Mouse (Mus musculus): Measurements from ENCODE around the gene Heatr5a.

Gene Heatr5a

DNA sequence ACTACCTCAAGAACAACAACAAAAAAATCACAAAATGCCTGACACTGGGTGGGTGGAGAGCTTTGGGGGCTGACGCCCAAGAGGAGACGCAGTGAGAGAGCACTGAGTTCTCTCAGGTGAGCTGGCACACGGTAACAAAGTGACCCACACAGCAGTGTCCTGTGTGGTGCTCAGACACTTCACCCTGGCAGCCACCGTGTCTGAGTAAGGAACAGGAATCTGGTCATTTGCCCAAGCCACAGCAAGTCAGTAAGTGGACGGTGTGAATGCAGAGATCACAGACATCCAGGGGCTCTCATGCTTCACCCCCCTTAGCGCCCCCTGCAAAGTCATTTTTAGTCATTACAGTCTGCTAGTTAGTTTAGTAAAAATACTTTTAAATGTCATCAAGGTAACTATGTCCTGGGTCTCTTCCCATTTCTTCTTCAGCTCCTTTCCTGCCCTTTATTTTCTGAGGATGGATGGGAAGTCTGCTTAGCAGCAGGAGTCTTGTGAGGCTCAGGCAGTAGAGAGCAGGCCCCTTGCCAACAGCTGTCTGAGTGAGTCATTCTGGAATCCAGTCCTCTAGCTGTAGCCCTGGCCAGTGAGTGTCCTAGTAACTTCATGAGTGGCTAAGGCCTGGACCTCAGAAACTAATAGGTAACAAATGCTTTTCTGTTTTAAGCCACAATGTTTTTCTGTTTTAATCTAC, 88.4 kb downstream of the Heatr5a start:
- DNase-seq = peak in 1 of 2 experiments; percentile 23

DNA sequence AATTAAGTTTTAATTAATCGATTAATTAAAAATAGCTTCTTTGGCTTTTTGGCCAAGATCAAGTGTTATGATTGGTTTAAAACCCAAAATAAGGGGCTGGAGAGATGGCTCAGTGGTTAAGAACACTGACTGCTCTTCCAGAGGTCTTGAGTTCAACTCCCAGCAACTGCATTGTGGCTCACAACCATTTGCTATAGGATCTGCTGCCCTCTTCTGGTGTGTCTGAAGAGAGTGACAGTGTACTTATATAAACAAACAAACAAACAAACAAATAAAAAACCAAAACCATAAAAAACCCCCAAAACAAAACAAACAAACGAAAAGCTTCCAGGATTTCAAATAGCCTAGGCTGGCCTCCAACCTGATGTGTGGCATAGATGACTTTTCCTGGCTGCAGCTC, 89.3 kb downstream of the Heatr5a start:
- no peak for DNase-seq

DNA sequence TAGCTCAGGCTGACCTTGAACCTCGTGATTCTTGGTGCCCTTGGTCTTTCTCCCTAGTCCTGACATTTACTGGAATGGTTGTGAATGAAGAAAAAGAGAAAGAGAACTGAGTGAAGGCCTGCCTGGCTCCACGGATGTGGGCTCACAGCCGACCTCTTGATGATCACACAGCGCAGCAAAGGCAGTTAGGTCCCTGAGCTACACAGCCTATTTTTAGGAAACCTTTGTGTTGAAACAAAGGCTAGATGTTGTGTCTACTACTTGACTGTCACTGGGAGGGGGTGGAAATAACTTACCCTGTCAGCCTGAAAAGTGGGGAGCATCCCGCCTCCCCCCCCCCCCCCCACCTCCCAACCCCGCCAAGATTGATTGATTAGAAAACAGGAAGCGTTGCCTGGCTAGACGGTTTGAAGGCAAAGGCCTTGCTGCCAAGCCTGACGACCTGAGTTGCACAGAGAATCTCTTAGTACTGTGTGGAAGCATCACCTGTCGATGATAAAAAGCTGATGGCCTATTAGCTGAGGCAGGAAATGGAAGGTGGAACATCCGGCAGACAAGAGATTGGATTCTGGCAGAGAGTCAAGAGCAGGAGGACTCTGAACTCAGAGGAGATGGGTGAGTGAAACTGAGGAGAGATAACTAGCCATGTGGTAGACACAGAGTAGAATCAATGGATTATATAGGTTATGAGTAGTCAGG, 99.5 kb downstream of the Heatr5a start:
- peak in 1 of 2 experiments; percentile 22 for DNase-seq

DNA sequence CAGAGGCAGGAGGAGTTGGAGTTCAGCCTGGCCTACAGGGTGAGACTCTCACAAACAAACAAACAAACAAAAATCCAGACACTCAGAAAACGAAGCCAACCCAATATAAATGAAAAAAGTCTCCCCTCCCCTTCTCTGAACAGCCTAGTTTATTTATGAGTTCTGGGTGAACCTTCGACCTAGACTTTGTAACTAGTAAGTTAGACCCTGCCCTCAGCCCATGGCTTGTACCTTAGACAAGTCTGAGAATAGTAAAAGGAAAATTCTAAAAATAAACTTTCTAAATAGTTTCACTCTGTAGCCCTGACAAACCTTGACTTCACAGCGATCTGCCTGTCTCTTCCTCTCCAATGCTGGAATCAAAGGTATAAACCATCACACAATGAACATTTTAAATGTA, 101.6 kb downstream of the Heatr5a start:
- DNase-seq = peak; percentile 49 to 56

GRCm38 (mm10) chr12:51867076-51867475, 104.0 kb downstream of the Heatr5a start:
- no peak for DNase-seq

DNA sequence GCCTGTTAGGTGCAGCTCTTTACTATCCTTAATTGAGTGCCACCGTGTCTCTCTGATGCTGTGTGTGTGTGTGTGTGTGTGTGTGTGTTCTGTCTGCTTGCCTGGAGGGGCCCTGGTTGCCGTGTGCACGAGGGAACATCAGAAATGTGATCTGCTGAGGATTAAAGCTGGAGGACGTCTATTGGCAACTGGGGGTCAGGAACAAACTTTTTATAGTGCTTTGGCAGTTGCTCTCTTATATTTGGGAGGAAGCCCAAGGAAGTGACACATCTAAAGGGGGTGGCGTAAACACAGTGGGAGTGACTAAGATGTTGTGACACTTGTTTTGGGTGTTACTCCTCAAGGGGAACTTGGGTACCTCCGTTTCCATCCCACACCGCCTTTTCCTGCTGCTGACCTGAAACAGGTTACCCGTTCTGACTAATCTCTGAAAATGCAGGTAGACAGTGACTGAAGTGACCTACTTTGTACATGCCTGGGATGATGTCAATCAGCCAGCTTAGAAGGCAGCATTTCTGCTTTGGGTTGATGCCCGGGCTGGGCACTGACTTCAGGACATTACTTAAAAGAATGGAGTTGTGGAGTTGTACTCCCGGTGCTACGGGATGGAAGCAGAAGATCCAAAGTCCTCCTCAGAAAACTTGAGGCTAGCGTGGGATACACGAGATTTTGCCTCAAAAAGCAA, 104.8 kb downstream of the Heatr5a start:
- peak in 1 of 2 experiments; percentile 49 for DNase-seq

DNA sequence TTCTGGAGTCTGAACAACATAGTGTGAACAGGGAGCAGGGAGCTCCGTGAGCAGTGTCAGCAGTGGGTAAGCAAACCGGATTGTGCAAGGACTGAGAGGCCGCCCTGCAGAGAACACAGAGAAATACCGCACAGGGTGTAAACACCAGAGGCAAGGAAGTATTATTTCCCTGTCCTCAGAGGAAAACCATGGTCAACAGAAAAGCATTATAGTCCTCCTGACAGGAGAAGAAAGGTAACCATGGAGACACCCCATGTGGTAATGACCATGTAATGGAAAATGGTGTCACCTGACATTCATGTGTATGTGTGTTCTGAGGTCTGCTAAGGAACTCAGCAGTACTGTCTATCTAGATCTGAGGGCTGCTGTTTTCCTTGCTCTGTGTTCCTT, 105.3 kb downstream of the Heatr5a start:
- DNase-seq = peak in 1 of 2 experiments; percentile 37

- no peak for DNase-seq
Observed at GRCm38 (mm10) chr12:51865061-51865789, 105.9 kb downstream of the Heatr5a start.

GRCm38 (mm10) chr12:51863116-51864002, 107.8 kb downstream of the Heatr5a start:
- DNase-seq = peak; percentile 48 to 56

DNA sequence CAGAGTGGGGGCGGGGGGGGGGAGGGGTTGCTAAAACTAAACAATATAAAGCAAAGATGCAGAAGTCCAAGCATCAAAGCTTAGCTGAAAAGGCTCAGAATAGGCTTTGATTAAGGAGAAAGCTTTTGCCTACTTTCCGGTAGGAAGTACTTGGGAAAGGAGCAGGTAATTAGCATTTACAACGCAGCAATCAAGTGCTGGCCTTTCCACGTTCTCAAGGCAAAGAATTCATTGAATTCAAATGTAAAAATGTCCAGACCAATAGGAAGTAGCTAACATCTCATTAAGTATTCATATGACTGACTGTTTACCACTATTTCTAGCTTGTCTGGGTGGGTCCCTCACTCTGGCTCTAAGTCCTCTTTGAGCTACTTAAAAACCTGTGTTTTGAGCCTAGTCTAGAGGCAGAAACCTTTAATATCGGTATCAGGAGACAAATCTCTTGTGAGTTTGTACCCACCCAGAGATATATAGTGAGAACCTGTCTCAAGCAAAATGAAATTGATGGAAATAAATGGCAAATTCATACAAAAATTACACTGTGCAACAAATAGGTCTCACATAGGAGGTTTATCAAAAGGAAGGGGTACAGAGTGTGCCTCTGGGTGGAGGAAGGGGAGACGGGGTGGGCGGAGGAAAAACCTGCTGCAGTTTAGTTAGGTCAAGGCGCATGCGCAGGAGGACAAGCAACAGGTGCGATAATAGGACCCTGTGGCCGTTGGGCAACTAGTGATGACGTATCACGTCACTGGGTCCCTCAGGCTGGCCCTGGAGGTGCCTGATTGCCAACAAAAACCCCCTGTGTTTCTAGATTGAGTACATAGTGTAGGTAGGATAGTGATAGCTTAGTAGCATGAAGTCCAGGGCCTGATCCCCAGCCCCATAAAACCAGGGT, 112.7 kb downstream of the Heatr5a start:
- no peak for DNase-seq

DNA sequence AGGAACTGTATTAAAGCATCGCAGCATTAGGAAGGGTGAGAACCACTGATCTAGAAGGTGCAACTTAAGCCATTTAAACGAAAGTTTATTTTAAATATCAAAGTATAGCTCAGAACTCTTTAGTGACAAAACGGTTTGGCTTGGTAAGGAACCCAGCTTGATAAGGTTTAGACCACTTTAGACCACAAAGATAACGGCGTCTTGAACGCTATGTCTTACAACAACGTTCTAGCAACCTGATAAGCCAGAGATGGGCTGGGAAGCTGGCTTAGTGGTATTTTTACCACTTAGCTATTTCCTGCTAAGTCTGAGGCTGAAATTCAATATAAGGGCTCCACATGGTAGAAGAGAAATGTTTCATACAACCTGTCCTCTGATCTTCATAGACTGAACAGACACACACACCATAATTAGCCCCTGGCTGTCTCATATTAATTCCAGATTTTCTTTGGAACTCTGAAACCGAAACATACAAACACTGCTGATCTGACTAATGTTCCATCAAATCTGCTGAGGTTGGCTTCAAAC, 114.3 kb downstream of the Heatr5a start:
- no peak for DNase-seq

GRCm38 (mm10) chr12:51855872-51856271, 115.2 kb downstream of the Heatr5a start:
- DNase-seq = no peak

- no peak for DNase-seq
Observed at GRCm38 (mm10) chr12:51855453-51855852, 115.7 kb downstream of the Heatr5a start.

DNA sequence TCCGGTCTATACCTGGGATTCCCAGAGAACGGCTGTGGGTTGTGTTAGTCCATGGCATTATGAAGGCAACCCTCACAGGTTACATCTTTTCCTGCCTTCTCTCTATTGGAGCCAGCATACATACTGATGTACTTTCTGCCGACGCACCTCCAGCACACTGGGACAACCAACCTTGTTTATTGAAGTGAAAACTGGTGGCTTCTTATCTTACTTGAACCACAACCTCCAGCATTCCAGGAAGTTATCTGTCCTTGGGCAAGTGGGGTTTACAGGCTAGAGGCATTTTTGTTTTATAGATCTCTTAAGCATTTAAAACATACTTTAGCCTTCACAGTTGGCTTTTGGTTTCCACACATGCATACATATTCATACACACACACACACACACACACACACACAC, 119.5 kb downstream of the Heatr5a start:
- DNase-seq = no peak

GRCm38 (mm10) chr12:51851155-51851554, 120.0 kb downstream of the Heatr5a start:
- no peak for DNase-seq

DNA sequence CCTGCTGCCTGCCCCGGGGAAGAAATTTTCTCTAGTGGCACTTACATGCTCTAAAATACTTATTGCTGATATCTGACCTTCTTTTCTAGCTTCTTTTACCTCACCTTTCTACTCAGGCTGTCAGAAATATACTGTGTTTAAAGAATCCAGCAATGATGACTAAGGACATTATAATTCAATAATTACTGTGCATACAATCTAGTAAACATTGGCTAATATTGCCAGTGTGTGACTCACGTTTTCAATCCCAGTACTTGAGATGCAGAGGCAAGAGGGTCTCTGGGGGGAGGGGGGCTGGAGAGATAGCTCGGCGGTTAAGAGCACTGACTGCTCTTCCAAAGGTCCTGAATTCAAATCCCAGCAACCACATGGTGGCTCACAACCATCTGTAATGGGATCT, 120.8 kb downstream of the Heatr5a start:
- DNase-seq = no peak

DNA sequence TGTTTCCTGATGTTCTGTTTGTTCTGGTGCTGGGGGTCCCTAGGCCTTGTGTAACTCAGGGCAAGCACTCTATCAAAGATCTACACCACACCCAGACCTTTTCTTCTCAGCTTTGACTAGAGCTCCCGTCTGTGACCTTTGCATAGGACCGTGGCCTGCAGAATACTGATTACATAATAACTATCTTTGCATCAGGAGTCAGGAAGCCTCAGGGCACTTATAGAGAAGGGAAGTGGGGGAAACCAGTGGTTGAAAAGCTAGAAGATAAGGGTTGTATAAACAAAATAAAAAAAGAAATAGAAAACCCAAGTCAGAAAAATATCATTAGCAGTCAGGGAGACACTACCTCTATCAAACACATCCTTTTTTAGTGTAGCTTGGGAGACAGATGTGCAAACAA, 121.2 kb downstream of the Heatr5a start:
- DNase-seq = no peak

- DNase-seq = peak in 1 of 2 experiments; percentile 69
Observed at GRCm38 (mm10) chr12:51847953-51848680, 123.0 kb downstream of the Heatr5a start.

DNA sequence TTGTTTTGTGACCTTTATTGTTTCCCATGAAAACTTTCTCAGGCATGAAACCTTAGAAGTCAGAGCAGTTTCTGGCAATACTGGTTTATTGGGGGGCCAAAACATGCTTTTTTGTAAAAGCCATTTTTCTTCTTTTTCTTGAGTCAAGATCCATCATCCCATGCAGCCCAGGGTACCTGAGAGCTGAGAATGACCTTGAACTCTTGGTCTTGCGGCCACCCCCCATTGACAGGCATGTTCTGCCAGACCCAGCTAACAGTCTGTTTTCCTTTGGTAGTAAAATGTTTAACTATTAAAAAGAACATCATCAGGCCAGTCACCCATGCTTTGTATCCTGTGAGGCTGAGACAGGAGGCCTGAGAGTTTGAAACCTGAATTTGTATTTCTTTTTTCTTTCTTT, 125.9 kb downstream of the Heatr5a start:
- peak in 1 of 2 experiments; percentile 50 for DNase-seq

DNA sequence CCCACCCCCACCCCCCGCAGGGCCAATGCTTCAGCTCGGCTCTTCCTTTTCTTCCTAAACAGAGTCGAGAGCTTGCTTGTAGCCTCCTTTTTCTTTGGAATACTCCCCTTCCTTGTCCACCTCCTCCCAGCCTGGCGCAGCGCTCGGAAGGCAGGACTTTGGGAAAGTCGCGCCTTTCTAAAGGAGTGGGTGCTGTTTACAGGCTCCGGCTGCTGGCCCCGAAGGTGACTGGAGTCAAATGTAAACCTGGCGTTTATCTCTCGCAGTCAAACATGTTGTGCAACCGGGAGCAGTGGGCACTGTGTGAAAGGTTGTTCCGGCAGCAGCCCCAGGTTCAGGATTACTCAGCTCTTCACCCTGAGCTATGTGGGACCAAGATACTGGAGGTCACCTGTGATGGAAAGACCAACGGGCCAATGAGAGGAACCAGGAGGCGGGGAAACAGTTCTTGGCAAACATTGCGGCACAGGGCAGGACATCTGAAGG, 126.3 kb downstream of the Heatr5a start:
- peak; percentile 99 to 100 for DNase-seq
